Mouse (Mus musculus) lung, embryonic 15.5 days (tissue): ENCODE measurements at regions not wholly inside any gene's neighbourhood (a gene's known extent, or its start where the extent isn't known, plus 50 kb on each side); places are given as distances from the start of the nearest gene placed in this dataset.

Source experiments
- ATAC-seq: fragments of 200-750 bp; cut with Nextera tagmentation; 2 replicates; pipeline ENCODE4 v1.8.0; 2017; ENCODE audit warnings: moderate number of reproducible peaks, borderline replicate concordance; ENCODE audit not compliant: low FRiP score, low TSS enrichment; ENCODE audit errors: extremely low read depth
- H3K27ac ChIP-seq: fragments of 300-500 bp; sonication (generic); 2 replicates; pipeline ENCODE4 v1.5.1; 2015; ENCODE audit warnings: moderate library complexity, mild to moderate bottlenecking, inconsistent platforms
- H3K27me3 ChIP-seq: fragments of 300-500 bp; sonication (generic); 2 replicates; pipeline ENCODE4 v1.6.1; 2015; ENCODE audit warnings: inconsistent platforms
- H3K36me3 ChIP-seq: fragments of 300-500 bp; sonication (generic); 2 replicates; pipeline ENCODE4 v1.6.1; 2015; ENCODE audit warnings: inconsistent platforms
- H3K4me1 ChIP-seq: fragments of 300-500 bp; sonication (generic); 2 replicates; pipeline ENCODE4 v1.6.1; 2015; ENCODE audit warnings: inconsistent platforms
- H3K4me2 ChIP-seq: fragments of 300-500 bp; sonication (generic); 2 replicates; pipeline ENCODE4 v1.6.1; 2015; ENCODE audit warnings: inconsistent platforms, mild to moderate bottlenecking, moderate library complexity
- H3K4me3 ChIP-seq: fragments of 300-500 bp; sonication (generic); 2 replicates; pipeline ENCODE4 v1.5.1; 2015; ENCODE audit warnings: mild to moderate bottlenecking, inconsistent platforms
- H3K9ac ChIP-seq: fragments of 300-500 bp; sonication (generic); 2 replicates; pipeline ENCODE4 v1.6.1; 2015; ENCODE audit warnings: inconsistent platforms
- H3K9me3 ChIP-seq: fragments of 300-500 bp; sonication (generic); 2 replicates; pipeline ENCODE4 v1.6.1; 2016; ENCODE audit warnings: inconsistent platforms
- WGBS: fragments of 180-500 bp; shearing (Covaris S2); methylation state at CpG from one replicate; pipeline ENCODE4 v1.1.7; 2015; 5-methylcytosine and 5-hydroxymethylcytosine counted together

DNA sequence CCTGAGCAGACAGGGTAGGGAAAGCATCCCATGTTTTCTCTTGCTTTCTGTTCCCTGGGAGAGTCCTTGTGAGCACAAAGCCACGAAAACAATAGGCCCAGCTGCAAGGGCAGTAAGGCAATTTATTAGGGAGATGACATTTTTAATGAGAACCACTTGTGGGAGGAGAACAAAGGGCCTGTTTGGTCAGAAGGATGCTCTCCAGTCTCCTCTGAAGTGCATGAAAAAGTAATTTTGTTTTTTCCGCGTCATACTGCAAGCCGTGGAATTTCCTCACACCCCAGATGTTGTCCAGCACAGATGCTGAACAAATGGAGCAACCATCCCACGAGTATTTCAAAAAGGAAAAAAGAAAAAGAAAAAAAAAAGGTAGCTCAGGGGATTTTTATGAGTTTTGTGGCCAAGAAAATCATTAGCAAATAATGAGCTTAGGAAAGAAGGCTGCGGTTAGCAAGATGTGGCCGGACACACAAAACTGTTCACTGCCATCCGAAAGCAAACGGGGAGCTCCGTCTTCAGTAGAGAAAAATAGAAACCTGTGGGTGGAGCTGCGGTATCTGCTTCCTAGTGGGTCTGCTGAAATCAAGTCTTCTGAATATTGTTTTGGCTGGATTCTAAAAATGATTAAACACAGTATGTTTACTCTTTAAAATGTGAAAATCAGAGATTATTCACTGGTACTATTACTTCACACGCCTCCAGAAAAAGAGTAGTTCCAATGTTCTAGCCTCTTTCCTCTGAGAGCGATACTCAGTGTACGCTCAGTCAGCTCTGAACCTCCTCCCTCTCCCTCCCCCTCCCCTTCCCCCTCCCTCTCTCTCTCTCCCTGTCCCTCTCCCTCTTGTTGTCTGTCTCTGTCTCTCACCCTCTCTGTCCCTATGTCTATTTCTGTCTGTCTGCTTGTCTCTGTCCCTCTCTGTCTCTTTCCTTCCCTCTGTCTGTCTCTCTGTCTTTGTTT lies 235.4 kb upstream of the Mctp2 start:
- no peak overlapping the region for H3K4me3 ChIP-seq
- H3K4me2 ChIP-seq: peak overlapping the region; percentile 30; the same call in 1 of the 2 replicates
- no peaks in the 10 kb centered on the region for H3K9me3 ChIP-seq
- H3K27ac ChIP-seq: peak overlapping the region; percentile 24; the same call in 1 of the 2 replicates
- no peak overlapping the region for H3K9ac ChIP-seq
- peaks cover 14% of the 10 kb centered on the region for H3K4me1 ChIP-seq
- H3K36me3 ChIP-seq: no peaks in the 10 kb centered on the region
- no peaks in the 10 kb centered on the region for H3K27me3 ChIP-seq
- WGBS: 32% methylated on average over 14 of the region's 14 CpGs
- ATAC-seq: no peak

DNA sequence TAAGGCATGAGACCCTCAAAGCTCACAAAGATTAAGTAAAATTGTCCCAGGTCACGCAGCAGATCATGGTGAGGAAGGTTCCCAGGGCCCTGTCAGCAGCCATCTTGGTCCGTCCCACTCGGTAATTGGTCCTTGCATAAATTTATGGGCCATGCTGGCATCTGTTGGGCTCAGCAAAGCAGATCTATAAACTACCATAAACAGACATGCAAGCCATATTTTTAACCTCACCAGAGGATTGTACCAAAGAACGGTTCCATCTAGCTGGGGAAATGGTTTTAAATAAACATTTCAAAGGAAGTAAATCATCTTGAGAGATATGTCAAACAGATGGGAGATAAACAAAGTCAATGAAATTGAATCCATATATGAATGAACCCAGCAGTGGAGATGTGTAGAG lies 237.1 kb upstream of the Mctp2 start:
- H3K36me3 ChIP-seq: no peaks in the 10 kb centered on the region
- peak; percentile 58; the same call in 1 of the 2 replicates for ATAC-seq
- peak overlapping the region; percentile 64 for H3K27ac ChIP-seq
- no peak overlapping the region for H3K9ac ChIP-seq
- H3K27me3 ChIP-seq: no peaks in the 10 kb centered on the region
- H3K4me1 ChIP-seq: peaks cover 14% of the 10 kb centered on the region
- no peak overlapping the region for H3K4me2 ChIP-seq
- H3K9me3 ChIP-seq: no peaks in the 10 kb centered on the region
- 33% methylated on average over 4 of the region's 4 CpGs for WGBS
- H3K4me3 ChIP-seq: no peak overlapping the region

DNA sequence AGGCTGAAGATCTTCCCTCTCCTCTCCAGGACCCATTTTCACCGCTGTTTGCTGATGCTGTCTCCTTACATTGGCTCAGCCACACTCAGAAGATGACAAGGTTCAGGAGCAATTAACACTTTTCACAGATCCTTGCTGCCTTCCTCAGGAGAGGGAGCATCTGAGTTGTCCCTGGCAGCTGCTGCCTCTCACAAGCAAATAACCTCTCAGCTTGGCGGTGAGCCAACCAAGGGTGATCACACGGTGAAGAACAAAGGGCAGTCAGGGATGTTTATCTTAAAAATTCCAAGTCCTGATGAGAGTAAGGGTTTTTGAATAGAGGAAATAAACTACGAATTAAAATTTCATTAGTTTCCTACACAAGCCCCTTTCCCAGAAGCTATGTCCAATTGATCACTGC lies 237.5 kb upstream of the Mctp2 start:
- Histone ChIP-seq H3K9ac (no peak overlapping the region), H3K36me3 (no peaks in the 10 kb centered on the region), H3K27ac (peak overlapping the region; percentile 64), H3K4me3 (no peak overlapping the region), H3K4me2 (no peak overlapping the region), H3K9me3 (no peaks in the 10 kb centered on the region), H3K4me1 (peaks cover 14% of the 10 kb centered on the region), H3K27me3 (no peaks in the 10 kb centered on the region)
- peak; percentile 75; the same call in 1 of the 2 replicates for ATAC-seq
- WGBS: 11% methylated on average over 4 of the region's 4 CpGs

DNA sequence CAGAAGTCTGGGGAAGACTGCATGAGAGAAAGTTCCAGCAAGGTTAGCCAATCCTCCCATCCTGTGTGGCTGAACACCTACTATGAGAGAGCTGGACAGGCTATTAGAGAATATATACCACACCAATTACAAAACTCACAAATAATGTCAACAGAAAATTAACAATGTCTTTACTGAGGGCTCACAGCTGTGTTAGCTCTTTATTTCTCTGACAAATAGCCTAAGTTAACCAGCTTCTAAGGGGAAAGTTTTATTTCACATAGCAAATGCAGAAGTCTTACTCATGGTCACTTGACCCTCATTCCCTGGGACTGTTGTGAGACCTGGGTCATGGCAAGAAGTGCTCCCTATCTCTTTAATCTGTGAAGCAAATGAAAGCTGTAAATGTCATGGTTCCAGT lies 261.0 kb upstream of the Mctp2 start:
- H3K27me3 ChIP-seq: no peaks in the 10 kb centered on the region
- no peak overlapping the region for H3K27ac ChIP-seq
- ATAC-seq: no peak
- H3K4me3 ChIP-seq: no peak overlapping the region
- H3K4me1 ChIP-seq: no peaks in the 10 kb centered on the region
- no peak overlapping the region for H3K4me2 ChIP-seq
- H3K9me3 ChIP-seq: no peaks in the 10 kb centered on the region
- H3K36me3 ChIP-seq: no peaks in the 10 kb centered on the region
- no peak overlapping the region for H3K9ac ChIP-seq

DNA sequence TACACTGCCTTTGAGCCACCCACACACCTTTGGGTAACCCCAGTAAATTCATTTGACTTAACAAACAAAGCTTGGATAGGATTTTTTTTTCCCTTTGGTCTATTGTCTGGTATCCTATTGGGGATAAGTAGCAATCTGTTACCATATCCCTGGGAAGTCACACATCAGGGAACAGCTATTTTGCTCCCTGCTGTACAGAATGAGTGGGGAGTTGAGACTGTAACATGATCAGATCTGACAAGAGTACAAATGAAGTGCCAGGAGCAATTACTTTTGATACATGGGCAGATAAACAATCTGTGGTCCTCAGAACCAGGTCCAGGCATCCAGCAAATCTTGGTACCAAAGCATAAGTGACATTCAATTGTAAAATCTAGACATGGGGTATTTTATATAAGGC lies 262.8 kb upstream of the Mctp2 start:
- Histone ChIP-seq H3K36me3 (no peaks in the 10 kb centered on the region), H3K4me2 (no peak overlapping the region), H3K9me3 (no peaks in the 10 kb centered on the region), H3K27ac (no peak overlapping the region), H3K27me3 (no peaks in the 10 kb centered on the region), H3K4me3 (no peak overlapping the region), H3K4me1 (no peaks in the 10 kb centered on the region), H3K9ac (no peak overlapping the region)
- ATAC-seq: no peak

DNA sequence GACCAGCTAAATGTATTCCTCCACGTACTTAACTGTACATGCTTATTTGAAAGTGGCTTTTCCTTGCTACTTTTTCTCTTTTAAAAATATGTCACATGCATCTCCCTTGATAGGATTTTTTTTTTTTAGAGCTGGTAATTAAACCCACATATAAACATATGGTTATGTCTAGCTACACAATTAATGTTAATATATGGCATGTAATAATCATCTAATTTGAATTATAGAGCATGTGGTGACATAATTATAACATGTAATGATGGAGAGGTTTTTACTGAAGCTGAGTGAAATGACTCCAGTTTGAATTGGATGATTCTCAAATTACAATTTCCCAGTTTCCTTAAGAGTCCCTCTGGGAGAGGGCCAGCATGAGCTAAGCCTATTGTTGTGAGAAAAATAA lies 267.9 kb upstream of the Mctp2 start:
- H3K27me3 ChIP-seq: no peaks in the 10 kb centered on the region
- no peak overlapping the region for H3K4me2 ChIP-seq
- no peaks in the 10 kb centered on the region for H3K4me1 ChIP-seq
- H3K9me3 ChIP-seq: no peaks in the 10 kb centered on the region
- 79% methylated on average over 1 of the region's 1 CpGs for WGBS
- no peaks in the 10 kb centered on the region for H3K36me3 ChIP-seq
- no peak overlapping the region for H3K4me3 ChIP-seq
- ATAC-seq: no peak
- no peak overlapping the region for H3K27ac ChIP-seq
- H3K9ac ChIP-seq: no peak overlapping the region

DNA sequence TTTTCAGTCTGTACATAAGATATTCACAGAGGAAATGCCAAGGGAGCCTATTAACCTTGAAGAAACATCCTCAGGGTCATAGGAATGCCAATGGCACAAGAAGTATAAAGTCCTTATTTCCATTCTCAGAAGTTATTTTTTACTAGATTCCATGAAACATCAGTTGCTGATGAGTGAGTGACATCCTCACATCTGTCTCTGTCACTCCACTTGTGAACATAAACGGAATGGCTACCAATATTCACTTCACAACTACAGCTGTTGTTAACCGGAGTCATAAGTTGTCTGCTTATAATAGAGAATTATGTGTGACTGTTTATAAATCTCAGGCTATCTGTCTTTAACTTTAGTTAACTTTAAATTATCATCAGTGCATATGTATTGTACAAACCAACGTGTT lies 278.0 kb upstream of the Mctp2 start:
- H3K4me1 ChIP-seq: no peaks in the 10 kb centered on the region
- ATAC-seq: no peak
- H3K4me3 ChIP-seq: no peak overlapping the region
- H3K9ac ChIP-seq: no peak overlapping the region
- H3K4me2 ChIP-seq: no peak overlapping the region
- no peaks in the 10 kb centered on the region for H3K27me3 ChIP-seq
- no peaks in the 10 kb centered on the region for H3K36me3 ChIP-seq
- H3K27ac ChIP-seq: no peak overlapping the region
- 56% methylated on average over 3 of the region's 3 CpGs for WGBS
- no peaks in the 10 kb centered on the region for H3K9me3 ChIP-seq

DNA sequence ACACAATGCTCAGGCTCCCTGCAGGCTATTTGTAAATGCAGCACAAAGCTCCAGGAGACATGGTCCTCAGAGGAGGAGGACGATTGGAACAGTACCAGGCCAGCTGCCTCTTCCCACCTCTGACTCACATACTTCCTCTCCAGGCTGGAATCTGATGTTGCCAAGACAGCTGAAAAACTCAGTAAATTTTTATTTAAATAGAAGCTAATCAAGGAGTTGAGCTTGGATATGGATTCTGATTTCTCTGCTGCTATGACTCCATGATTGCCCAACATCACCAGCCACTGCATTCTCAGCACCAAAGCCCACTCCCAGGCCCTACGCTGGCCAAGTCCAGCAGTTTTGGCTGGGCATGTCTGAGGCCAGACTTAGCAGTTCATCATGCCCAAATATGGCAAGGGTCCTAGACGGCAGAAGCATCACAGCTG lies 282.8 kb upstream of the Mctp2 start:
- H3K27me3 ChIP-seq: no peaks in the 10 kb centered on the region
- H3K4me1 ChIP-seq: no peaks in the 10 kb centered on the region
- peak overlapping the region; percentile 30; the same call in 1 of the 2 replicates for H3K27ac ChIP-seq
- H3K9me3 ChIP-seq: no peaks in the 10 kb centered on the region
- peak; percentile 83; the same call in 1 of the 2 replicates for ATAC-seq
- no peak overlapping the region for H3K4me3 ChIP-seq
- H3K36me3 ChIP-seq: no peaks in the 10 kb centered on the region
- H3K4me2 ChIP-seq: no peak overlapping the region
- H3K9ac ChIP-seq: no peak overlapping the region
- WGBS: 34% methylated on average over 3 of the region's 3 CpGs

DNA sequence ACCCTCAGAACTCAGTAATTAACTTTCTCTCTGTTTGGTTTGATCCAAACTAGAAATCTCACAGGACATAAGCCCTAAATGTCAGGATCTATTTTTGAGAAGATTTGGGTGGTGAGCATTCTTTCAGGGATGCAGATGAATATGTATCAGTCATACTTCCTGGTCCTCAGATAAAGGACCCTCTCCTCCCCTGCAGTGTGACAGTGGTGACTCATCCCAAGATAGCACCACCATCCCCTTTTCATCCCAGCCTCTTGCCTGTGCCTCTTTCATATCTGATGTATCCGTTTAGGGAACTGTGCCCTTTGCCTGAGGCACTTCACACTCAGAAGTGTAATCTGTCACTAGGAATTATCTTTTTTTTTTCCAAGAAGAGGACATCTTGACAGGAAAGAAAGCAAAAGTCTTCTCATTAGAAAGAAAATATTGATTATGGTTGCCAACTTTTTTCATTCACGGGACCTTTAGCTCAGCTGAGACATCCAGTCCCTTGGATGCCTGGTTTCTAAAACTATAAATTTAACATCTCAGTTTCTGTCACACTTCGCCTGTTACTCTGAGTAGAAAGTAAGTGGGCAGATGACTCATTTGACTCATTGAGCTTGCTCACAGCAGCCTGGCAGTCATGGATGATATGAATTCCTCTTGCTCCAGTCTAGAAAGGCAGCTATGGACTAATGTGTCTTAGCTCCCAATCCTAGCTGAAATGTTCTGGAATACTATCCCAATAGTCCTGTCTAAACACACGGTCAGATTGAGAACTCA lies 284.1 kb upstream of the Mctp2 start:
- Histone ChIP-seq H3K4me3 (no peak overlapping the region), H3K4me1 (no peaks in the 10 kb centered on the region), H3K9me3 (no peaks in the 10 kb centered on the region), H3K4me2 (no peak overlapping the region), H3K36me3 (no peaks in the 10 kb centered on the region), H3K9ac (no peak overlapping the region), H3K27me3 (no peaks in the 10 kb centered on the region), H3K27ac (no peak overlapping the region)
- 70% methylated on average over 4 of the region's 4 CpGs for WGBS
- ATAC-seq: no peak

DNA sequence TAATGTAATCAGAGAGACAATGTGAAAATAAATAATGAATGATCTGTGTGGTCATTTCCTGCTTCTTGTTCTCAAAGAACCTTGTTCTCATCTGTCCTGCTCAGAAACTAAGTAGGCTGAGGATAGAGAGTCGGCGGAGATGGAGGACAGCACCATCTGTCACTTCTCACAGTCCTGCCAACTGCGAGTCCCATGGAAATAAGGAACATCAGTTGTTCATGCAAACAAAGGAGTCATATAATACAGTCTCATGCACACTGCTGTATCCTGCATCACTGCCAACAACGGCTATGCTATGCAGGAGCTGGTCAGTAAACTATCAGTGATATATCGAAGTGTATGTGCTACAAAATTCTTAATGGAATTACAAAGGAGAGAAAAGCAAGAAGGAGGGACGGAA lies 285.7 kb upstream of the Mctp2 start:
- H3K4me2 ChIP-seq: no peak overlapping the region
- H3K9me3 ChIP-seq: no peaks in the 10 kb centered on the region
- H3K27me3 ChIP-seq: no peaks in the 10 kb centered on the region
- no peaks in the 10 kb centered on the region for H3K36me3 ChIP-seq
- H3K9ac ChIP-seq: no peak overlapping the region
- no peak overlapping the region for H3K27ac ChIP-seq
- H3K4me3 ChIP-seq: no peak overlapping the region
- 48% methylated on average over 6 of the region's 6 CpGs for WGBS
- no peaks in the 10 kb centered on the region for H3K4me1 ChIP-seq
- peak; percentile 40; the same call in 1 of the 2 replicates for ATAC-seq

DNA sequence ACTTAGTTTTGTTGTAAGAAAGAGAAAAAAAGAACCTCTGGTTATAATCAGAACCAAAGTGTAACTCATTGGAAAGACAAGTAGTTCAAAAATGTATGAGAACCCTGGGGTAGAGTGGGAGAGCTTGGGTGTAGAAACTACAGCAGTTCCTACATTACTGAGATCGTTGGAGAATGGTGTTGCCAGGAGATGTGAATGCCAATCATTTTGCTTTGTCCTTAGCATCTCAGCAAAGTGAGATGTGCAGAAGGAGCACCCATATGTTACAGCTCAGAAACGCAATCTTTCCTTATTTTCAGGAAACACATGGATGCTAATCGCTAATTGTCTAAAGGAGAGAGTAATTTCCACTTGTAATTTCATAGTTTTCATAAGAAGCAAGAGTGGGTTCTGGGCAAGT lies 286.2 kb upstream of the Mctp2 start:
- no peak overlapping the region for H3K4me3 ChIP-seq
- H3K4me1 ChIP-seq: no peaks in the 10 kb centered on the region
- ATAC-seq: no peak
- 55% methylated on average over 3 of the region's 3 CpGs for WGBS
- H3K9ac ChIP-seq: no peak overlapping the region
- H3K36me3 ChIP-seq: no peaks in the 10 kb centered on the region
- no peak overlapping the region for H3K4me2 ChIP-seq
- no peaks in the 10 kb centered on the region for H3K27me3 ChIP-seq
- no peak overlapping the region for H3K27ac ChIP-seq
- H3K9me3 ChIP-seq: no peaks in the 10 kb centered on the region

DNA sequence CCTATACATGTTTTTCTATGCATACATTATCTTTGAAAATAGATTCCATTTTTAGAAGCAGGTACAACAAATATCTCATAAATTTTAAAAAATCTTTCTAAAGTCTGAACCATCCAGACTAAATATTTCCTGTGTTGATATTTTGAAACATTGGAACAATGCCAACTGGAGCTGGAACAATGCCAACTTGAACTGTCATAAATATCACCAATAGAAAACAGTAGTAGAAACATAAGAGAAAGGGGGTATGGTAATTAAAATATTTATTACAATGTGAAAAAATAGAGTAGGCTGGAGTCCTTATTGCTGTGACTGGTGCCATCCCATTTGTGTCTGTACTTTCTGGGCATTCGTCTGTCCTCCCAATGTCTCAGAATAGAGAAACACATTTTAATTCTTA lies 286.9 kb upstream of the Mctp2 start:
- Histone ChIP-seq H3K4me1 (no peaks in the 10 kb centered on the region), H3K4me3 (no peak overlapping the region), H3K4me2 (no peak overlapping the region), H3K27ac (no peak overlapping the region), H3K27me3 (no peaks in the 10 kb centered on the region), H3K9ac (no peak overlapping the region), H3K9me3 (no peaks in the 10 kb centered on the region), H3K36me3 (no peaks in the 10 kb centered on the region)
- WGBS: 44% methylated on average over 1 of the region's 1 CpGs
- ATAC-seq: no peak
